Mouse (Mus musculus) CD4-positive, CD25-positive, alpha-beta regulatory T cell (primary cell): Measurements from ENCODE around the gene Sprr2e. TPM values are rescaled to one million over a fixed set of nuclear protein-coding genes. Genes with fewer than 3 reads are reported as not detected.

Experiments used
- polyA plus RNA-seq: library from polyadenylated mRNA; unstranded; fragments of 100-300 nt; shearing (Covaris generic); gene quantifications from one replicate; pipeline ENCODE4 v1.2.1, GENCODE M21; 2017

Gene Sprr2e
- polyA plus RNA-seq = not detected

DNA sequence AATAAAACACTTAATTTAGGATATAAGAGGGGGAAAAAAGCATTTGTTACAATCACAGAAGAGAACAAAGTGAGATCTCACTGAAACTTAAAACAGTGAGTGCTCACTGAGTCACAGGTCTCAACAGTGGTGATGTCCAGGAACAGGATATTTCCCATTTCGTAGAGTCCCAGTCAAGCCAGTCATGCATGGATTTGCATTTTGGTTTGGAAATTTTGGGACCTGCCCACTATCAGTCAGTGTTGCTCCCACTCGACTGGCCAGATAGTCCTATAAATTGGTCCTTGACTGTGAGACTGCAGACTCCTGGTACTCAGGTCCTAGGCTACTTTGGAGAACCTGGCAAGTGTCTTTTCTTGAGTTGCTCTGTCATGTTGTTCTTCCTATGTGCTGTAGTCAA lies at the start of gene Sprr2e:
Sprr2e (plus strand) TSS at position 301 of the 400 bp plus-strand sequence.

DNA sequence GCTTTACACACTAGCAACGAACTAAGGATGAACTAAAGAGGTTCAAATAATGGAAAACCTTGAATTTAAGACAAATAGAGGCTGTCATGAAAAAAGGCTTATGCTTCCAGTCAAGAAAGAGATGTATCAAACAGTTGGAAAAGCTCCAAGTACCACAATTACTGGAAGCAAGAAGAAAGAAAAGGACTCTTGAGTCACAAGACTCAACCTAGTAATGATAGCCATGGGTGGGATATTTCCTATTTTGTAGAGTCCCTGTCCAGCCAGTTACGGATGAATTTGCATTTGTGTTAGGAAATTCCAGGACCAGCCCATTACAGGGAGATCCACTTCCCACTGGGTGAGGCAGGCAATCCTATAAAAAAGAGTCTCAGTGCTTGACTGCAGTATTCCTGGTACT lies 35.6 kb upstream of the Sprr2e start, which contains the start of gene Sprr2b:
Sprr2b (plus strand) TSS at position 301 of the 400 bp plus-strand sequence.

DNA sequence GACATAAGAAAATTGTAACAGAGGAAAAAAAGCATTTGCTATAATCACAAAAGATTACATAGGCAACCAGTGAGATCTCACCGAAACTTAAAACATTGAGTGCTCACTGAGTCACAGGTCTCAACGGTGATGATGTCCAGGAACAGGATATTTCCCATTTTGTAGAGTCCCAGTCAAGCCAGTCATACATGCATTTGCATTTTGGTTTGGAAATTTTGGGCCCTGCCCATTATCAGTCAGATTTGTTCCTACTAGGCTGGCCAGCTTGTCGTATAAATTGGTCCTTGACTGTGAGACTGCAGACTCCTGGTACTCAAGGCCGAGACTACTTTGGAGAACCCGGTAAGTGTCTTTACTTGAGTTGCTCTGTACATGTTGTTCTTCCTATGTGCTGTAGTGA lies 13.1 kb upstream of the Sprr2e start, which contains the start of gene Sprr2d:
Sprr2d (plus strand) TSS at position 301 of the 400 bp plus-strand sequence.

DNA sequence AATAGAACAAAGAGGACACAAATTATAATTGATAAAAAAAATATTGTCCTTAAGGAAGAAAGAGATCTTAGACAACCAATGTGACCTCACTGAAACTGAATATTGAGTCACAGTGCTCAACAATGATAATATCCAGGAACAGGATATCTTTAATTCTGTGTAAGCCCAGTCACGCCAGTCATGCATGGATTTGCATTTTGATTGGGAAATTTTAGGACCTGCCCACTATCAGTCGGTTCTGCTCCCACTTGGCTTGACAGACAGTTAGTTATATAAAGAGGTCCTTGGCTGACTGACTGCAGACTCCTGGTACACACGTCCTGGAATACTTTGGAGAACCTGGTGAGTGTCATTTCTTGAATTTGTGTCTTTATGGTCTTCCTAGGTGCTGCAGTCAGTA lies 12.9 kb downstream of the Sprr2e start, which contains the start of gene Sprr2f:
Sprr2f (plus strand) TSS at position 301 of the 400 bp plus-strand sequence.

DNA sequence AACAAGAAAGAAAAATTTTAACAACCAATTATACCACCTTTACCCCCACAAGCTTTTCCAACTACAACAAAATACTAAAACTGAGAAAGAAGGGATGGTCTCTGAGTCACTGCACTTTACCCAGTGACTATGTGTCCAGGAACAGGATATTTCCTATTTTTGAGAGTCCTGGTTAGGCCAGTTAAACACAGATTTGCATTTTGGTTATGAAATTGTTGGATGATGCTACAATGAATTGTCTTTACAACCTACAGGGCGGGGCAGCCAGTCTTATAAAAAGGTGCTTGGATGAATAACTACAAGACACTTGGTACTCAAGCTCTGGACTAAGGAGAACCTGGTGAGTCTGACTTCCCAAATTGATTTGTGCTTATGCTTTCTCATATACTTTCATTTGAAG lies 33.4 kb downstream of the Sprr2e start, which contains the start of gene Sprr2h:
Sprr2h (plus strand) TSS at position 301 of the 400 bp plus-strand sequence.

Other genes starting within 250 kb of the Sprr2e start
- gene Prr9, start 228.2 kb upstream of the Sprr2e start, polyA plus RNA-seq = not detected
- gene Lelp1, start 209.4 kb upstream of the Sprr2e start, polyA plus RNA-seq = not detected
- gene Sprr2a1, start 136.3 kb upstream of the Sprr2e start, polyA plus RNA-seq = not detected
- not detected for gene Sprr2a2, start 136.2 kb upstream of the Sprr2e start, polyA plus RNA-seq
- gene Sprr2a3, start 66.7 kb upstream of the Sprr2e start, polyA plus RNA-seq = not detected
- not detected for gene Sprr2b, start 35.5 kb upstream of the Sprr2e start, polyA plus RNA-seq
- gene Sprr2d, start 13.0 kb upstream of the Sprr2e start, polyA plus RNA-seq = not detected
- gene Sprr2f, start 13.0 kb downstream of the Sprr2e start, polyA plus RNA-seq = not detected
- not detected for gene Sprr2h, start 33.5 kb downstream of the Sprr2e start, polyA plus RNA-seq
- not detected for gene Sprr2i, start 55.8 kb downstream of the Sprr2e start, polyA plus RNA-seq
- gene Sprr2j-ps, start 65.9 kb downstream of the Sprr2e start, polyA plus RNA-seq = not detected
- 24.6 TPM for gene Gm9774, start 77.3 kb downstream of the Sprr2e start, polyA plus RNA-seq
- gene Sprr2k, start 80.4 kb downstream of the Sprr2e start, polyA plus RNA-seq = not detected
- gene Sprr1b, start 86.6 kb downstream of the Sprr2e start, polyA plus RNA-seq = not detected
- gene Sprr3, start 106.6 kb downstream of the Sprr2e start, polyA plus RNA-seq = not detected
- gene Sprr1a, start 133.8 kb downstream of the Sprr2e start, polyA plus RNA-seq = not detected
- not detected for gene Sprr4, start 148.3 kb downstream of the Sprr2e start, polyA plus RNA-seq
- gene 2310046K23Rik, start 182.4 kb downstream of the Sprr2e start, polyA plus RNA-seq = not detected
- gene Ivl, start 221.6 kb downstream of the Sprr2e start, polyA plus RNA-seq = not detected
- gene Smcp, start 236.9 kb downstream of the Sprr2e start, polyA plus RNA-seq = not detected